18 mouse cellular contexts compared by ENCODE assay signal in genomic region chr1:64014091-64014490, GRCm38 (mm10).
DNase-seq lines count a peak whose midpoint lies in the region; ATAC-seq and TF ChIP-seq lines count a peak whose summit lies in the region.
"Had no signal": no experiment of that assay in that cellular context is flagged by ENCODE, and none has a peak within 500 bp of the region (broad histone marks: within the 10 kb centered on the region; RNA-seq: fewer than 3 reads in every experiment).

No protein-coding gene starts in this region.

- no peak for DNase-seq in frontal cortex, adult 2 months (ENCODE audit: extremely low spot score in 1 of 2, low spot score in 1 of 2)
- no peak for DNase-seq in heart, postnatal 0 days (ENCODE audit: low spot score)
- DNase-seq in left cerebral cortex, adult 2 months (ENCODE audit: extremely low spot score in 1 of 2, low spot score in 2 of 2): no peak
- DNase-seq in left cerebral cortex, postnatal 10 days (ENCODE audit: extremely low spot score in 1 of 2, low spot score in 2 of 2): no peak
- DNase-seq: adrenal gland, postnatal 14 days; cerebellum, adult 11-12 months; cerebellum, adult 9-10 months; cerebellum, postnatal 25 days; gastrocnemius, postnatal 14 days; kidney, adult 18-20 months had no signal

- H3K4me1 ChIP-seq in heart, postnatal 0 days (ENCODE audit: control insufficient read depth, insufficient read depth): peaks cover 10% of the 10 kb centered on the region
- peaks cover 11% of the 10 kb centered on the region for H3K4me1 ChIP-seq in heart, embryonic 12.5 days (replicated peaks)

- no peak for TF ChIP-seq CTCF in heart, postnatal 0 days (IDR thresholded peaks at IDR 0.05; ENCODE audit: low read depth)
- no peak for TF ChIP-seq CTCF in left cerebral cortex, adult 2 months (IDR thresholded peaks at IDR 0.05)

- no peak overlapping the region for H3K9ac ChIP-seq in heart, postnatal 0 days (replicated peaks; ENCODE audit: low read depth, low read length)
- H3K9ac ChIP-seq in heart, embryonic 12.5 days: no peak overlapping the region
- H3K9ac ChIP-seq: embryonic facial prominence, embryonic 13.5 days; forebrain, embryonic 13.5 days; hindbrain, embryonic 14.5 days; intestine, embryonic 15.5 days had no signal

- ATAC-seq in frontal cortex, adult (ENCODE audit: low TSS enrichment): peak; percentile 29; the same call in 1 of the 2 replicates
- ATAC-seq in heart, postnatal 0 days (ENCODE audit: insufficient read depth, low read depth): no peak
- ATAC-seq in heart, embryonic 12.5 days (ENCODE audit: insufficient number of reproducible peaks, low FRiP score): no peak
- no peak for ATAC-seq in megakaryocyte, adult 5-6 weeks (ENCODE audit: poor library complexity, severe bottlenecking)
- ATAC-seq: forebrain, embryonic 13.5 days; intestine, embryonic 15.5 days had no signal

- intact Hi-C loops in left cerebral cortex, adult 2 months (cut with DNase I): no loop called here
- intact Hi-C loops in left cerebral cortex, postnatal 10 days (cut with DNase I): loop anchor here (10.0 kb wide), 1 partner anchor 249 kb away; the partner anchor contains the start of gene 4933402D24Rik

- peak overlapping the region; percentile 8 for H3K27ac ChIP-seq in heart, postnatal 0 days (ENCODE audit: low read depth)
- H3K27ac ChIP-seq in heart, embryonic 12.5 days (ENCODE audit: poor library complexity, severe bottlenecking): no peak overlapping the region
- peak overlapping the region; percentile 2; the same call in 1 of the 2 replicates for H3K27ac ChIP-seq in left cerebral cortex, adult 2 months
- H3K27ac ChIP-seq: embryonic facial prominence, embryonic 13.5 days; forebrain, embryonic 13.5 days; hindbrain, embryonic 14.5 days; intestine, embryonic 15.5 days had no signal

- peaks cover 4% of the 10 kb centered on the region; the same call in 1 of the 2 replicates for H3K9me3 ChIP-seq in heart, postnatal 0 days (replicated peaks; ENCODE audit: control insufficient read depth, low read length)
- peaks cover 3% of the 10 kb centered on the region; the same call in 1 of the 2 replicates for H3K9me3 ChIP-seq in heart, embryonic 12.5 days (replicated peaks)
- H3K9me3 ChIP-seq: embryonic facial prominence, embryonic 13.5 days; forebrain, embryonic 13.5 days; intestine, embryonic 15.5 days had no signal

- H3K4me2 ChIP-seq in heart, postnatal 0 days (ENCODE audit: low read depth, low read length): no peak overlapping the region
- H3K4me2 ChIP-seq in heart, embryonic 12.5 days: no peak overlapping the region
- H3K4me2 ChIP-seq: embryonic facial prominence, embryonic 13.5 days; forebrain, embryonic 13.5 days; hindbrain, embryonic 14.5 days; intestine, embryonic 15.5 days had no signal

- no peaks in the 10 kb centered on the region for H3K36me3 ChIP-seq in heart, postnatal 0 days (replicated peaks; ENCODE audit: control insufficient read depth, insufficient read depth, low read length)
- H3K36me3 ChIP-seq in heart, embryonic 12.5 days: no peaks in the 10 kb centered on the region
- H3K36me3 ChIP-seq: embryonic facial prominence, embryonic 13.5 days; intestine, embryonic 15.5 days had no signal

- H3K27me3 ChIP-seq in heart, postnatal 0 days (ENCODE audit: control insufficient read depth, insufficient read depth, low read length): no peaks in the 10 kb centered on the region
- no peaks in the 10 kb centered on the region for H3K27me3 ChIP-seq in heart, embryonic 12.5 days (replicated peaks)
- H3K27me3 ChIP-seq: CH12.LX; embryonic facial prominence, embryonic 13.5 days; forebrain, embryonic 13.5 days; intestine, embryonic 15.5 days had no signal

- no peak for TF ChIP-seq EP300 in heart, postnatal 0 days (IDR thresholded peaks at IDR 0.05; ENCODE audit: low read depth)

- WGBS in heart, postnatal 0 days: 77% methylated on average over 1 of the region's 1 CpGs
- WGBS in heart, embryonic 12.5 days: 78% methylated on average over 1 of the region's 1 CpGs

- no peak overlapping the region for H3K4me3 ChIP-seq in heart, postnatal 0 days (ENCODE audit: low read depth, low read length)
- H3K4me3 ChIP-seq in heart, embryonic 12.5 days: no peak overlapping the region
- no peak overlapping the region for H3K4me3 ChIP-seq in left cerebral cortex, adult 2 months
- H3K4me3 ChIP-seq: embryonic facial prominence, embryonic 13.5 days; forebrain, embryonic 13.5 days; intestine, embryonic 15.5 days had no signal
